Mouse (Mus musculus) MEL (cell line): ENCODE results near the gene Ubac2. TPM values are rescaled to one million over a fixed set of nuclear protein-coding genes. Genes with fewer than 3 reads are reported as not detected.

Source experiments
- DNase-seq: peaks from one replicate; pipeline ENCODE4 v3.0.0; 2011; ENCODE audit warnings: low read depth, low spot score
- H3K27ac ChIP-seq: 2 replicates; pipeline ENCODE4 v1.5.1; 2012; ENCODE audit warnings: low read depth, mild to moderate bottlenecking, control low read depth, low read length, moderate library complexity; ENCODE audit not compliant: control insufficient read depth
- H3K27me3 ChIP-seq, 2 experiments: fragments of 150-350 bp in 1 of 2; sonication (generic) in 1 of 2; 2 replicates each; pipeline ENCODE4 v1.6.1; 2012; ENCODE audit warnings: low read length in 2 of 2, mild to moderate bottlenecking in 2 of 2, improper control_type of control experiment in 1 of 2, moderate library complexity in 1 of 2; ENCODE audit not compliant: insufficient read depth in 2 of 2, control insufficient read depth in 1 of 2
- H3K36me3 ChIP-seq, 2 experiments: 2 replicates each; pipeline ENCODE4 v1.6.1; 2012 to 2014; ENCODE audit warnings: low read length in 2 of 2, improper control_type of control experiment in 1 of 2, inconsistent platforms in 1 of 2, mild to moderate bottlenecking in 1 of 2; ENCODE audit not compliant: insufficient read depth in 2 of 2, control insufficient read depth in 1 of 2
- H3K4me1 ChIP-seq, 2 experiments: fragments of 150-350 bp in 1 of 2; sonication (generic) in 1 of 2; 2 replicates each; pipeline ENCODE4 v1.6.1; 2012; ENCODE audit warnings: low read length in 2 of 2, improper control_type of control experiment in 1 of 2, mild to moderate bottlenecking in 1 of 2; ENCODE audit not compliant: insufficient read depth in 2 of 2, control insufficient read depth in 1 of 2
- H3K4me3 ChIP-seq, 2 experiments: fragments of 150-350 bp in 1 of 2; sonication (generic) in 1 of 2; 2 replicates each; pipeline ENCODE4 v1.5.1; 2012; ENCODE audit warnings: low read depth in 2 of 2, low read length in 2 of 2, mild to moderate bottlenecking in 2 of 2, moderate library complexity in 2 of 2, control low read depth in 1 of 2, improper control_type of control experiment in 1 of 2; ENCODE audit not compliant: control insufficient read depth in 1 of 2, insufficient read depth in 1 of 2
- H3K79me2 ChIP-seq: 2 replicates; pipeline ENCODE4 v1.6.1; 2012; ENCODE audit warnings: mild to moderate bottlenecking, low read length, moderate library complexity; ENCODE audit not compliant: control insufficient read depth, poor library complexity, insufficient read depth
- H3K9ac ChIP-seq: 2 replicates; pipeline ENCODE4 v1.6.1; 2012; ENCODE audit warnings: low read depth, mild to moderate bottlenecking, control low read depth, low read length, moderate library complexity; ENCODE audit not compliant: control insufficient read depth, poor library complexity, severe bottlenecking
- H3K9me3 ChIP-seq: fragments of 150-350 bp; sonication (generic); replicated peaks from 2 replicates; pipeline ENCODE4 v1.6.1; 2012; ENCODE audit warnings: mild to moderate bottlenecking, low read length, improper control_type of control experiment, moderate library complexity; ENCODE audit not compliant: insufficient read depth
- CHD1 ChIP-seq: IDR thresholded peaks from 2 replicates; pipeline ENCODE4 v1.6.1; 2012; ENCODE audit warnings: low read depth, mild to moderate bottlenecking, inconsistent platforms, low read length, improper control_type of control experiment
- CTCF ChIP-seq, 3 experiments: IDR thresholded peaks in 2 of 3; conservative IDR thresholded peaks in 1 of 3; 2 replicates each; pipeline ENCODE4 v1.5.1; 2011 to 2012; ENCODE audit warnings: low read length in 3 of 3, low read depth in 2 of 3, mild to moderate bottlenecking in 2 of 3, improper control_type of control experiment in 1 of 3, inconsistent platforms in 1 of 3, mixed read lengths in 1 of 3, moderate library complexity in 1 of 3; ENCODE audit not compliant: control insufficient read depth in 1 of 3, insufficient read depth in 1 of 3, poor library complexity in 1 of 3, severe bottlenecking in 1 of 3
- E2F4 ChIP-seq: IDR thresholded peaks from 2 replicates; pipeline ENCODE4 v1.6.1; 2011; ENCODE audit warnings: low read depth, low read length, improper control_type of control experiment, borderline replicate concordance
- ELF1 ChIP-seq: IDR thresholded peaks from 2 replicates; pipeline ENCODE4 v1.6.1; 2014; ENCODE audit warnings: low read depth, mild to moderate bottlenecking, inconsistent platforms, low read length, improper control_type of control experiment, moderate library complexity
- EP300 ChIP-seq, 2 experiments: IDR thresholded peaks; 2 replicates each; pipeline ENCODE4 v1.6.1; 2011; ENCODE audit warnings: improper control_type of control experiment in 2 of 2, low read length in 2 of 2, low read depth in 1 of 2, mild to moderate bottlenecking in 1 of 2
- GATA1 ChIP-seq: IDR thresholded peaks from 2 replicates; pipeline ENCODE4 v1.6.1; 2011; ENCODE audit warnings: low read depth, low read length, improper control_type of control experiment
- JUND ChIP-seq: IDR thresholded peaks from 2 replicates; pipeline ENCODE4 v1.6.1; 2011; ENCODE audit warnings: low read depth, mild to moderate bottlenecking, improper control_type of control experiment, low read length
- KAT2A ChIP-seq: conservative IDR thresholded peaks from 2 replicates; pipeline ENCODE4 v1.6.1; 2012; ENCODE audit warnings: low read depth, low read length, improper control_type of control experiment, inconsistent platforms
- MEF2A ChIP-seq: IDR thresholded peaks from 2 replicates; pipeline ENCODE4 v1.6.1; 2014; ENCODE audit warnings: low read depth, mild to moderate bottlenecking, inconsistent platforms, low read length, improper control_type of control experiment; ENCODE audit not compliant: poor library complexity, insufficient replicate concordance, severe bottlenecking; ENCODE audit errors: extremely low read depth
- MXI1 ChIP-seq: IDR thresholded peaks from 2 replicates; pipeline ENCODE4 v1.6.1; 2011; ENCODE audit warnings: mild to moderate bottlenecking, low read depth, low read length, improper control_type of control experiment
- MYB ChIP-seq: IDR thresholded peaks from 2 replicates; pipeline ENCODE4 v1.6.1; 2011; ENCODE audit warnings: mild to moderate bottlenecking, low read depth, low read length, improper control_type of control experiment
- NELFE ChIP-seq: IDR thresholded peaks from 2 replicates; pipeline ENCODE4 v1.6.1; 2011; ENCODE audit warnings: low read depth, low read length, improper control_type of control experiment
- NRF1 ChIP-seq: IDR thresholded peaks from 2 replicates; pipeline ENCODE4 v1.6.1; 2014; ENCODE audit warnings: low read depth, mild to moderate bottlenecking, inconsistent platforms, low read length, improper control_type of control experiment, moderate library complexity; ENCODE audit not compliant: poor library complexity, insufficient read depth, severe bottlenecking
- POLR2A ChIP-seq, 2 experiments: IDR thresholded peaks; 2 replicates each; pipeline ENCODE4 v1.6.1; 2011 to 2012; ENCODE audit warnings: low read length in 2 of 2, mild to moderate bottlenecking in 2 of 2, control low read depth in 1 of 2, improper control_type of control experiment in 1 of 2, low read depth in 1 of 2, moderate library complexity in 1 of 2; ENCODE audit not compliant: control insufficient read depth in 1 of 2, insufficient read depth in 1 of 2, poor library complexity in 1 of 2
- POLR2AphosphoS2 ChIP-seq: IDR thresholded peaks from 2 replicates; pipeline ENCODE4 v1.6.1; 2011; ENCODE audit warnings: low read length, improper control_type of control experiment
- POLR2AphosphoS5 ChIP-seq: IDR thresholded peaks from 2 replicates; pipeline ENCODE4 v1.6.1; 2012; ENCODE audit warnings: low read depth, borderline replicate concordance, mild to moderate bottlenecking, inconsistent platforms, low read length, moderate library complexity, mixed read lengths
- RAD21 ChIP-seq: IDR thresholded peaks from 2 replicates; pipeline ENCODE4 v1.6.1; 2011; ENCODE audit warnings: mild to moderate bottlenecking, low read depth, low read length, improper control_type of control experiment
- TBP ChIP-seq: IDR thresholded peaks from 2 replicates; pipeline ENCODE4 v1.8.0; 2011; ENCODE audit warnings: low read depth, low read length, improper control_type of control experiment
- TCF12 ChIP-seq: IDR thresholded peaks from 2 replicates; pipeline ENCODE4 v1.6.1; 2014; ENCODE audit warnings: low read depth, mild to moderate bottlenecking, inconsistent platforms, low read length, improper control_type of control experiment, moderate library complexity
- UBTF ChIP-seq: IDR thresholded peaks from 2 replicates; pipeline ENCODE4 v1.6.1; 2012; ENCODE audit warnings: low read depth, mild to moderate bottlenecking, inconsistent platforms, low read length, improper control_type of control experiment, moderate library complexity, borderline replicate concordance; ENCODE audit not compliant: insufficient read depth
- USF2 ChIP-seq, 2 experiments: IDR thresholded peaks; 2 replicates each; pipeline ENCODE4 v1.6.1; 2011 to 2012; ENCODE audit warnings: improper control_type of control experiment in 2 of 2, low read length in 2 of 2, borderline replicate concordance in 1 of 2, inconsistent platforms in 1 of 2, low read depth in 1 of 2, mild to moderate bottlenecking in 1 of 2; ENCODE audit not compliant: insufficient read depth in 1 of 2
- ZNF384 ChIP-seq: IDR thresholded peaks from 2 replicates; pipeline ENCODE4 v1.6.1; 2012; ENCODE audit warnings: low read depth, mild to moderate bottlenecking, inconsistent platforms, low read length, improper control_type of control experiment
- polyA plus RNA-seq, 2 experiments: library from polyadenylated mRNA; stranded (reverse) in 1 of 2; unstranded in 1 of 2; fragments of >175 nt in 1 of 2; fragments of >200 nt in 1 of 2; gene quantifications; 2 replicates each; pipeline versions ENCODE4 v1.2.1 to v1.2.4; 2012; ENCODE audit warnings: low replicate concordance in 2 of 2, low read depth in 1 of 2; ENCODE audit not compliant: insufficient read length in 2 of 2, insufficient read depth in 1 of 2, missing spikeins in 1 of 2
- total RNA-seq: library from RNA; depleted of rRNA; stranded (reverse); fragments of 300-350 nt; gene quantifications from 2 replicates; pipeline ENCODE4 v1.2.3, GENCODE M21; 2012

Gene Ubac2
- total and polyA plus RNA-seq, 3 experiments, result 32.9 to 44.8 TPM; not detected in 1

DNA sequence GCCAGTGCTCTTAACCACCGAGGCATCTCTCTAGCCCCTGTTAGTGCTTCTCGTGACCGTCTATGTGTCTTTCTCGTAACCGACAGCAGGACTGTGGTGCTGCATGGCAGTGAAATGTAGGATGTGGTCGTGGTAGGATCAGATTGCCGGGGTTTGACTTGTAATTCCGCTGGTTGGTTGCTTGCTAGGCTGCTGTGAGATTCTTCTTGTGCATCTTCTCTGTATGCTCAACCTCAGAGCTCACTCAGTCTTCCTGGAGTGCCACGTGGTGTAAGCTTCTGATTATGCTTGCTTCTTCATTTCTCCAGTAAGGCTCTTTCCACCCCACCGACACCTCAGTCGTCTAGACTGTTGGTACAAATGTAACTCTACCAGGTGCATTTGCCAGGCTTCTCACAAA, 20.1 kb downstream of the Ubac2 start:
- Histone ChIP-seq H3K4me3 (no peak overlapping the region), H3K4me1 (no peaks in the 10 kb centered on the region), H3K27me3 (no peaks in the 10 kb centered on the region), H3K27ac (no peak overlapping the region), H3K9ac (no peak overlapping the region), H3K79me2 (peaks cover 5% of the 10 kb centered on the region; the same call in 1 of the 2 replicates), H3K36me3 (peaks cover 0 to 2% of the 10 kb centered on the region in 2 experiments; a peak in 2 of 4 replicates), H3K9me3 (no peaks in the 10 kb centered on the region)
- TF ChIP-seq GATA1 (no peak), POLR2AphosphoS2 (no peak), USF2 (IDR thresholded peaks at IDR 0.05; ENCODE audit: borderline replicate concordance in 1 of 2, insufficient read depth in 1 of 2, low read depth in 1 of 2, low read length in 2 of 2) (no peak), CHD1 (no peak), ZNF384 (no peak), ELF1 (no peak), TBP (no peak), MYB (no peak), TCF12 (no peak), CTCF (IDR thresholded peaks at IDR 0.05 in 2 of 3, conservative IDR thresholded peaks at IDR 0.05 in 1 of 3; ENCODE audit: control insufficient read depth in 1 of 3, insufficient read depth in 1 of 3, low read depth in 2 of 3, low read length in 3 of 3, poor library complexity in 1 of 3, severe bottlenecking in 1 of 3) (no peak), EP300 (IDR thresholded peaks at IDR 0.05; ENCODE audit: low read depth in 1 of 2, low read length in 2 of 2) (no peak), JUND (no peak), MXI1 (no peak), NELFE (no peak)
- DNase-seq, result no peak

- Histone ChIP-seq H3K9me3 (no peaks in the 10 kb centered on the region), H3K9ac (no peak overlapping the region), H3K27me3 (no peaks in the 10 kb centered on the region), H3K36me3 (peaks cover 0 to 2% of the 10 kb centered on the region in 2 experiments; a peak in 1 of 4 replicates), H3K79me2 (peaks cover 5% of the 10 kb centered on the region; the same call in 1 of the 2 replicates)
- DNase-seq, result no peak
- TF ChIP-seq E2F4 (no peak), POLR2AphosphoS2 (no peak), JUND (no peak), RAD21 (no peak), CHD1 (no peak), ELF1 (no peak), NRF1 (no peak), EP300 (IDR thresholded peaks at IDR 0.05; ENCODE audit: low read depth in 1 of 2, low read length in 2 of 2) (no peak), MYB (no peak), POLR2A (IDR thresholded peaks at IDR 0.05; ENCODE audit: control insufficient read depth in 1 of 2, insufficient read depth in 1 of 2, low read depth in 1 of 2, low read length in 2 of 2, poor library complexity in 1 of 2) (no peak), KAT2A (no peak), UBTF (no peak), POLR2AphosphoS5 (no peak), CTCF (IDR thresholded peaks at IDR 0.05 in 2 of 3, conservative IDR thresholded peaks at IDR 0.05 in 1 of 3; ENCODE audit: control insufficient read depth in 1 of 3, insufficient read depth in 1 of 3, low read depth in 2 of 3, low read length in 3 of 3, poor library complexity in 1 of 3, severe bottlenecking in 1 of 3) (no peak), MEF2A (no peak), ZNF384 (no peak)
- TF ChIP-seq, all 39 proteins: peak for 0
- Histone ChIP-seq H3K4me3 (no peak overlapping the region), H3K4me1 (no peaks in the 10 kb centered on the region), H3K27ac (no peak overlapping the region)
These were observed 20.7 kb downstream of the Ubac2 start for GRCm38 (mm10) chr14:121899071-121899470.
